Mouse (Mus musculus): ENCODE measurements around the gene Armh2. TPM values are rescaled to one million over a fixed set of nuclear protein-coding genes. Genes with fewer than 3 reads are reported as not detected.
"Not testable (repeated sequence)": the region's sequence is repeated elsewhere in the genome, so short reads cannot be mapped to it uniquely, and the experiment has no call there.

Armh2 gene
- polyA plus RNA-seq, 1 experiment from 2014 or later, result not detected

DNA sequence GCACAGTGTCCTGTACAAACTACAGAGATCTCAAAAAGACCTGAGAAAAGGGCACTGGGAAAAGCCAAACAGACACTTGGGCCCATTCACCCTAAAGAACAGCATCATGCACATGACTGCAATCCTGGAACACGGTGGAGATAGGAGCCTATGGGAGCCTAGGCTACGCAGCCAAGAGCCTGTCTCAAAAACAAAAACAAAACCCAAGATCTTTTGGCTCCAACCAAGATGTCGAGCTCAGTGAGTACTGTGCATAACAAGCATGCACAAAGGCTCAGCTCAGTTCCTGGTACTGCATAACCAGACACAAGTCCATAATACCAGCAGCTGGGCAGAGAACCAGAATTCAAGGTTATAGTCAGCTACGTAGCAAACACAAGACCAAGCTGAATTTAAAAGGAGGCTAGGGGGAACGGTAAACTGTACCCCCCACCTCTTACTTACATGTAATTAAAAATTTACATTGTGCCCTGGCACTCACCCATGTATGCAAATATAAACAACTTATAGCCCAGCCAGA is 19.4 kb downstream of the Armh2 start:
- Histone ChIP-seq H3K4me3 (ENCODE audit: low read depth, low read length) (peak overlapping the region; percentile 96), H3K36me3 (ENCODE audit: control insufficient read depth, insufficient read depth, low read length) (peaks cover 12% of the 10 kb centered on the region; the same call in 1 of the 2 replicates), H3K4me2 (replicated peaks; ENCODE audit: low read depth, low read length) (peak overlapping the region; percentile 69), H3K27me3 (ENCODE audit: control insufficient read depth, insufficient read depth, low read length) (no peaks in the 10 kb centered on the region), H3K4me1 (ENCODE audit: control insufficient read depth, insufficient read depth, low read length) (peaks cover 8% of the 10 kb centered on the region; the same call in 1 of the 2 replicates), H3K9ac (replicated peaks; ENCODE audit: low read depth, low read length) (no peak overlapping the region), H3K27ac (ENCODE audit: low read length) (no peak overlapping the region), H3K9me3 (ENCODE audit: control insufficient read depth, low read depth, low read length) (no peaks in the 10 kb centered on the region)
- WGBS, result 65% methylated on average over 5 of the region's 5 CpGs
- ATAC-seq (ENCODE audit: insufficient number of reproducible peaks, insufficient read depth, low FRiP score, low read depth), result no peak

- Histone ChIP-seq H3K9ac (replicated peaks; ENCODE audit: low read depth, low read length) (peak overlapping the region; percentile 74), H3K4me2 (replicated peaks; ENCODE audit: low read depth, low read length) (peak overlapping the region; percentile 69), H3K27ac (ENCODE audit: low read length) (peak overlapping the region; percentile 96; the same call in 1 of the 2 replicates), H3K9me3 (ENCODE audit: control insufficient read depth, low read depth, low read length) (no peaks in the 10 kb centered on the region), H3K27me3 (ENCODE audit: control insufficient read depth, insufficient read depth, low read length) (no peaks in the 10 kb centered on the region), H3K4me3 (ENCODE audit: low read depth, low read length) (peak overlapping the region; percentile 96), H3K36me3 (ENCODE audit: control insufficient read depth, insufficient read depth, low read length) (peaks cover 12% of the 10 kb centered on the region; the same call in 1 of the 2 replicates), H3K4me1 (ENCODE audit: control insufficient read depth, insufficient read depth, low read length) (peaks cover 8% of the 10 kb centered on the region; the same call in 1 of the 2 replicates)
- no peak for ATAC-seq (ENCODE audit: insufficient number of reproducible peaks, insufficient read depth, low FRiP score, low read depth)
- 4% methylated on average over 10 of the region's 10 CpGs for WGBS
Observed at GRCm38 (mm10) chr13:24761083-24761402, 20.0 kb downstream of the Armh2 start.

GRCm38 (mm10) chr13:24761403-24762227 is 20.6 kb downstream of the Armh2 start, which contains the start of gene Gmnn:
Gene Gmnn (minus strand): TSS chr13:24761923.
- ATAC-seq (ENCODE audit: insufficient number of reproducible peaks, insufficient read depth, low FRiP score, low read depth), result peak; percentile 97
- Histone ChIP-seq H3K36me3 (ENCODE audit: control insufficient read depth, insufficient read depth, low read length) (peaks cover 12% of the 10 kb centered on the region; the same call in 1 of the 2 replicates), H3K27ac (ENCODE audit: low read length) (peak within 1 kb of the TSS; percentile 96), H3K9ac (replicated peaks; ENCODE audit: low read depth, low read length) (peak within 1 kb of the TSS; percentile 74), H3K4me3 (ENCODE audit: low read depth, low read length) (peak within 1 kb of the TSS; percentile 96), H3K9me3 (ENCODE audit: control insufficient read depth, low read depth, low read length) (no peaks in the 10 kb centered on the region), H3K4me2 (replicated peaks; ENCODE audit: low read depth, low read length) (peak within 1 kb of the TSS; percentile 69), H3K27me3 (ENCODE audit: control insufficient read depth, insufficient read depth, low read length) (no peaks in the 10 kb centered on the region), H3K4me1 (ENCODE audit: control insufficient read depth, insufficient read depth, low read length) (peaks cover 8% of the 10 kb centered on the region; the same call in 1 of the 2 replicates)
- WGBS, result under 1% methylated on average over 79 of the region's 79 CpGs

- Histone ChIP-seq H3K27me3 (ENCODE audit: control insufficient read depth, insufficient read depth, low read length) (no peaks in the 10 kb centered on the region), H3K4me3 (ENCODE audit: low read depth, low read length) (peak overlapping the region; percentile 96), H3K4me1 (ENCODE audit: control insufficient read depth, insufficient read depth, low read length) (peaks cover 8% of the 10 kb centered on the region; the same call in 1 of the 2 replicates), H3K9me3 (ENCODE audit: control insufficient read depth, low read depth, low read length) (no peaks in the 10 kb centered on the region), H3K36me3 (ENCODE audit: control insufficient read depth, insufficient read depth, low read length) (peaks cover 8% of the 10 kb centered on the region; the same call in 1 of the 2 replicates), H3K27ac (ENCODE audit: low read length) (no peak overlapping the region), H3K4me2 (replicated peaks; ENCODE audit: low read depth, low read length) (peak overlapping the region; percentile 69), H3K9ac (replicated peaks; ENCODE audit: low read depth, low read length) (peak overlapping the region; percentile 74; the same call in 1 of the 2 replicates)
- no peak for ATAC-seq (ENCODE audit: insufficient number of reproducible peaks, insufficient read depth, low FRiP score, low read depth)
- WGBS, result 29% methylated on average over 4 of the region's 4 CpGs
Observed at GRCm38 (mm10) chr13:24762254-24762653, 21.2 kb downstream of the Armh2 start.

DNA sequence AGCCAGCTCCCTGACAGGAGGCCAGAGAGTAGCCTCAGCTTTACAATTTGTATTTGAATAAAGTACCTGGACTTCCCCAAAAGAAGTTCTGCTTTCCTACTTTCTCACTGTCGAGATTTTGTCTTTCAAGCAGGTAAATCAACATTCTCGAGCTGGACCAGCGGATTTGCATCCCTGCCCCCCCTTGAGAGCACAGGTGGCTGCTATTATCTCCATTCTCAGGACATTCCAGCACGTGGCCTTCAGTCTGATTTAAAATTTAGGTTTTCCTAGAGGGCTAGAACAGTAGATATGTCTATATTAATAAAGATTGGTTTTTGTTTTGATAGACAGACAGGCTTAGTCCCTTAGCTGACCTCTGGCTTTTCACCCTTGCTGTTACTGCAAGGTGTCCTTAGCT is 26.8 kb downstream of the Armh2 start:
- WGBS, result 68% methylated on average over 4 of the region's 4 CpGs

DNA sequence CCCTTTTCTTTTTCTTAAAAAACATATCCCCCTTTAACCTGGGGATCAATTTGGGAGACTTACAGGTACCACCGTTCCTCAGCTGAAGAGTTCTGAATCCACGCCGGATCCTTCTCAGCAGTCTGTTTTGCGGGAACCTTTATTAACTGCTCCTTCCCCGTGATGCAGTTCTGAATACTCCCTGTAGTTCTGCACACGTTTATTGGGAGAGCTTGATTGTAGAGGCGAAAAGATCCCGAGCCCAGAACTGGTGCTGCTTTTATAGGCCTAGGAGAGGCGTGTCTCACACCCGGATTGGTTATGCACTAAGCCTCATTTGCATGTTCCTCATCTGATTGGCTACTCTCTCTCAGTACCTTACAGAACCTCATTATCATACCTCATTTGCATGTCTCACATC is 30.4 kb downstream of the Armh2 start:
- H3K9me3 ChIP-seq (ENCODE audit: control insufficient read depth, low read depth, low read length), result not testable (repeated sequence)
- 95% methylated on average over 10 of the region's 10 CpGs for WGBS

More for the DNA sequence above, 26.8 kb downstream of the Armh2 start:
- H3K4me2 ChIP-seq (replicated peaks; ENCODE audit: low read depth, low read length); H3K36me3 ChIP-seq (ENCODE audit: control insufficient read depth, insufficient read depth, low read length); H3K4me1 ChIP-seq (ENCODE audit: control insufficient read depth, insufficient read depth, low read length); H3K9ac ChIP-seq (replicated peaks; ENCODE audit: low read depth, low read length); H3K4me3 ChIP-seq (ENCODE audit: low read depth, low read length); ATAC-seq (ENCODE audit: insufficient number of reproducible peaks, insufficient read depth, low FRiP score, low read depth); H3K9me3 ChIP-seq (ENCODE audit: control insufficient read depth, low read depth, low read length); H3K27me3 ChIP-seq (ENCODE audit: control insufficient read depth, insufficient read depth, low read length); H3K27ac ChIP-seq (ENCODE audit: low read length): not testable (repeated sequence)

DNA sequence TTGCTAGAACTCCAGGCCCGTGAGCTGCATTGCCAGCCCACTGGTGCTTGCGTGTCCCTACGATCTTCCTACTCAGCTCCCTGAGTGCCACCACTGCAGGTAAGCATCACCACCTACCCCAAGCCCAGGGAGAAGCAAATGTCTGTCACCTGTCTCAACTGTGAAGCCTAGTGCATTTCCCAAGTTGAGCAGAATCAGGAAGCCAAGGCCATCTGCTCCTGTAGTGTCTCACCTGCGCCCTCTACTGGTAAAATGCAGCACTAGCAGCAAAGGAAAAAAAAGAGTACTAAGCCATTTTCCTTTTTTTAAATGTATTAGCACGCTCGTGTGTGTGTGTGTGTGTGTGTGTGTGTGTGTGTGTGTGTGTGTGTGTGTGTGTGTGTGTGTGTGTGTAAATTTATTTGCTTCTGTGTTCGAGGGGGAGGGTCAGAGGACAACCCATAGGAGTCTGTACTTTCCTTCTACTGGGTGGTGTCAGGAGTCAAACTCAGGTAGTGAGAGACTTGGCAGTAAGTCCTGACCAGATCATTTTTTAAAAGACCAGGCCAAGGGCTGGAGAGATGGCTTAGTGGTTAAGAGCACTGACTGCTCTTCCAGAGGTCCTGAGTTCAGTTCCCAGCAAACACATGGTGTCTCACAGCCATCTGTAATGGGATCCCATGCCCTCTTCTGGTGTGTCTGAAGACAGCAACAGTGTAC is 35.3 kb downstream of the Armh2 start:
- H3K4me1 ChIP-seq (ENCODE audit: control insufficient read depth, insufficient read depth, low read length), result no peaks in the 10 kb centered on the region
- H3K27ac ChIP-seq (ENCODE audit: low read length), result no peak overlapping the region
- no peaks in the 10 kb centered on the region for H3K27me3 ChIP-seq (ENCODE audit: control insufficient read depth, insufficient read depth, low read length)
- ATAC-seq (ENCODE audit: insufficient number of reproducible peaks, insufficient read depth, low FRiP score, low read depth), result no peak
- no peaks in the 10 kb centered on the region for H3K9me3 ChIP-seq (ENCODE audit: control insufficient read depth, low read depth, low read length)
- H3K36me3 ChIP-seq (ENCODE audit: control insufficient read depth, insufficient read depth, low read length), result no peaks in the 10 kb centered on the region
- H3K9ac ChIP-seq (replicated peaks; ENCODE audit: low read depth, low read length), result no peak overlapping the region
- H3K4me3 ChIP-seq (ENCODE audit: low read depth, low read length), result no peak overlapping the region
- H3K4me2 ChIP-seq (replicated peaks; ENCODE audit: low read depth, low read length), result no peak overlapping the region
- 49% methylated on average over 7 of the region's 7 CpGs for WGBS

More for the DNA sequence above, 30.4 kb downstream of the Armh2 start:
- H3K4me2 ChIP-seq (replicated peaks; ENCODE audit: low read depth, low read length); H3K27ac ChIP-seq (ENCODE audit: low read length); H3K4me3 ChIP-seq (ENCODE audit: low read depth, low read length); H3K4me1 ChIP-seq (ENCODE audit: control insufficient read depth, insufficient read depth, low read length); H3K27me3 ChIP-seq (ENCODE audit: control insufficient read depth, insufficient read depth, low read length); H3K36me3 ChIP-seq (ENCODE audit: control insufficient read depth, insufficient read depth, low read length); ATAC-seq (ENCODE audit: insufficient number of reproducible peaks, insufficient read depth, low FRiP score, low read depth); H3K9ac ChIP-seq (replicated peaks; ENCODE audit: low read depth, low read length): not testable (repeated sequence)

DNA sequence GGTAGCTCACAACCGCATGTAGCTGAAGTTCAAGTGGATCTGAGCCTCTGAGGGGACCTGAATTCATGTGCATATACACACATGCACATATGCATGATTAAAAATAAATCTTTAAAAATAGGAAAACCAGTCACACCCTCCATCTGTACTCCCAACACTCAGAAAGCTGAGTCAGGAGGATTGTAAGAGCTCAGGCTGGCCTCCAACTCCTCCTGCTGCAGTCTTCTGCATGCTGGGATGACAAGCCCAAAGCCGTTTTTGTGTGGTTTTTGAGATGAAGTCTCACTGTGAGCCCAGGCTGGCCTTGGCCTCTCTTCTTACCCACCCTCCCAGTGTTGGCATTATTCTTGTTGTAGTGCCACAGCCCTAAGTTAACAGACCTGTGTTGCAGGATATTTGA is 37.0 kb downstream of the Armh2 start:
- 89% methylated on average over 2 of the region's 2 CpGs for WGBS
- Histone ChIP-seq H3K4me1 (ENCODE audit: control insufficient read depth, insufficient read depth, low read length) (no peaks in the 10 kb centered on the region), H3K36me3 (ENCODE audit: control insufficient read depth, insufficient read depth, low read length) (no peaks in the 10 kb centered on the region), H3K27ac (ENCODE audit: low read length) (no peak overlapping the region), H3K4me2 (replicated peaks; ENCODE audit: low read depth, low read length) (no peak overlapping the region), H3K27me3 (ENCODE audit: control insufficient read depth, insufficient read depth, low read length) (no peaks in the 10 kb centered on the region), H3K9me3 (ENCODE audit: control insufficient read depth, low read depth, low read length) (no peaks in the 10 kb centered on the region), H3K4me3 (ENCODE audit: low read depth, low read length) (no peak overlapping the region), H3K9ac (replicated peaks; ENCODE audit: low read depth, low read length) (no peak overlapping the region)
- no peak for ATAC-seq (ENCODE audit: insufficient number of reproducible peaks, insufficient read depth, low FRiP score, low read depth)
